Mouse (Mus musculus) kidney, postnatal 4 days (tissue): ENCODE results near the gene Fam171a2.

Source experiments
- DNase-seq, 2 experiments: peaks; one replicate each; pipeline ENCODE4 v3.0.0; 2021; ENCODE audit warnings: mixed read lengths in 2 of 2

Fam171a2 gene

DNA sequence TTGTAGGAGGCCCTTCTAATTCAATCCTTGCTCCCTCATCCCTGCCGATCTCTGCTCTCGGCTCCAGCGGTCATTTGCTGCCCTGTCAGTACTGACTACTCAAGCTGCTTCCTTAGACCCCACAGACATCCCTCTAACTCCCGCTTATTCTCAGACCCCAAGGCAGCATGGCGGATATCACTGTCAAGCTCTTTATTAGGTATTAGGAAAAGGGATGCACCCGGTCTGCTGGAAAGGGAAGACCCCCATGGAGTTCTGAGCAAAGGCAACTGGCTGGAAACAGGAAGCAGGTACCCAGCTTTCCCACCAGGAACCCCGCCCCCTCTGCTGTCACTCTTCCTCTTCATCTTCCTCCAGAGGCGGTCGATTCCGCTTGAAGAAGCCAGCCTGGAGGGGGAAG is 5.6 kb upstream of the Fam171a2 start:
- DNase-seq = no peak

GRCm38 (mm10) chr11:102449043-102450008 is 1.8 kb upstream of the Fam171a2 start:
- peak in 1 of 2 experiments; percentile 52 for DNase-seq

- DNase-seq = no peak
Measured at GRCm38 (mm10) chr11:102448327-102448726, 845 bp upstream of the Fam171a2 start.

DNA sequence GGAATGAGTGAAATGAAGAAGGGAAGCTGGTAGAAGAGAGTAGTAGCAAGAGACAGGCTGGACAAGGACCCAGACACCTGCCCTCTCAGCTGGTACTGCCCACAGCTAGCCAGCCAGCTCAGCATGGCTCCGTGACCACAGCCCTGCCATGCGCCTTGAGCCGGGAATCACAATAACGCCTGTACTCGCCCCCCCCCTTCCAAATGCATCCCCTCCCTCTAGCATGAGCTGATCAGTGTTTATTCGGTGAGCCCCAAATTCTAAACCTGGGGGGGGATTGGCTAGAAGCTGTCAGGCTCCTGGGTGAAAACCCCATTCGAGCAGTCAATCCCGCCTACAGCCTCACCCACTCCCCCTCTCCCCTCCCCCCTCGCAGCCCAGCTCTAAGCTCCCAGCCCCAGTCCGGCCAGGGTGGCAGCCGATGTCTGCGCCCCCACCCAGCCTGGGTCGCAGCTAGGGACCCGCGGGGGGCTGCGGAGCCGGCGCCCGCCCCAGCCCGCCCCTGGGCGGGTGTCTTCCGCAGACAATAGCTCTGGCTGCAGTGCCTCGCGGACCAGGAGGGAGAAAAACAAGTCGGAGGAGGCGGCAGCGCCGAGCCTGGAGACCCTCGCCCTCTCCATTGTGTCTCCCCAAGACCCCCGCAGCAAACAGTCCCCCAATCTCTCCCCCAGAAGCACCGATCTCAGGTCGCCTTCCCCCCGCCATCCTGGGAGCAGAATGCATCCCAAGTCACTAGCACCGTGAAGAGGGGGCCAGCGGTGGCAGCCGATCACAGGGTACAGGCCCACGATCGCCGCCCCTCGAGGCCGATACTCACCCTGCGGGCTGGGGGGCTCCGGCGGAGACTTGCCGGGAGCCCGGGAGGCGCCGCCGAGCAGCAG is 661 bp downstream of the Fam171a2 start:
- peak; percentile 68 to 75 for DNase-seq

DNA sequence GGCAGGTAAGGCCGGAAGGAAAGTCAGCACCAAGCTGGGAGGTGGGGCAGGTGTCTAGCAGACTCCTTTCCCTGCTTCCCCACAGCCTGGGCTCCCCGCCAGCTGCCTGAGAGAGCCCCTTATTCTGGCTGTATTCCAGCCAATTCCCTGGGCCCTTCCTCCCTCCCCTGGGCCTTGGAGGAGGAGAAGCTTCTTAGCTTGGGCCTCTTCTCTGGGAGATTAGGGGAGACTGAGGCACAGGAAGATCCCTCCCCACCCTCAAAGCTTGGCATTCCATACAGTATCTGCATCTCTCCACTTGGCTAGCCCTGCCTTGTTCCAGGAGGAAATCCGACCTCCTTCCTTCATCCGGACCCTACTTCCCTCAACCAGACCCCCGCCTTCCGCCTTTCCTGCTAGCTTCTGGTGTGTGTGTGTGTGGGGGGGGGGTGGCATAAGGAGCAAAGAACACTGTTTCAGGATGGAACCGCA is 1.6 kb downstream of the Fam171a2 start:
- DNase-seq = peak; percentile 78 to 83

DNA sequence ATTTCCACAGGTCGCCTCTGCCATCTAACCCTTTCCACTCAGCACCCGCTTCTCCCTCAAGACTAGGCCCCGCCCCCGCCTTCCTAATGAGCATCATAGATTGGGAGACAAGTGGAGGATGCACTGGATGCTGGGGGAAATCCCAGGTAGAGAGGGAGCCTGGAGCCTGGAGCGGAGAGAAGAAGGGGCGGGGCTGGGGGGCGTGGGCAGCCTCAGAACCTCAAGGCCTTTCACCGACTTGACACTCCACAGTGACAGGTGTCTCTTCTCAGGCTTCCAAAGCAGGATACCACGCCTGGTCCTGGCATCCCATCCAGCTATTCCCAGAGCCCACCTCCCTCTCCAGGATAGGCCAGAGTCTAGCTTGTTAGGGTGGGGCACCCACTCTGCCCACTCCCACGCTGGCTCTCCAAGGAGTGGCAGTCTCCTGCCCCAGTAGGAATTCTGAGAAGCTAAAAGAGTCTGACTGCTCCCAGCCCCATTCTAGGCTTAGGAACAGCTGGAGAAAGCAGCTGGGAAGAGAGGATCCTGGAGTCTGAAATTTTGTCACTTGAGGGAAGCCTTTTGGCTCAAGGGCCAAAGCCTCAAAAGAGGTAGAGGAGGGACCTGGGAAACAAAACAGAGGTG is 2.1 kb downstream of the Fam171a2 start:
- DNase-seq = peak; percentile 61 to 78

GRCm38 (mm10) chr11:102444781-102445180 is 2.7 kb downstream of the Fam171a2 start:
- peak in 1 of 2 experiments; percentile 27 for DNase-seq

DNA sequence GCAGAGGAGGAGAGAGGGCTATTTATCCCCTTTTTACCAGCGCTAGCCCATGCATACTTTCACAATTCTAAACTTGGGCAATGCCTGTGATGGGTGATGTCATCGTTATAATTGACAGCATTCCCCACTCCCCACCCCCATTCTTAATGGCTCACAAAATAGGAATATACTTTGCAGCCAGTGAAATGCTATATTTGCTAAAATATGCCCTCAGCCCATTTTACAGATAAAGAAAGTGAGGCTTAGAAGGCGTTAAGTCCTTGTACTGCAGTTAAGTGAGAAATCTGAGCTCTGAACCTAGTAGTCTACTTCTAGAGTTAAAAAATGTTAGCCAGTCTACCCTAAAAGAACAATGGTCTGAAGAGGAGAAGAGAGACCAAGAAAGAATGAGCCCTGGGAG is 3.2 kb downstream of the Fam171a2 start:
- DNase-seq = no peak

DNA sequence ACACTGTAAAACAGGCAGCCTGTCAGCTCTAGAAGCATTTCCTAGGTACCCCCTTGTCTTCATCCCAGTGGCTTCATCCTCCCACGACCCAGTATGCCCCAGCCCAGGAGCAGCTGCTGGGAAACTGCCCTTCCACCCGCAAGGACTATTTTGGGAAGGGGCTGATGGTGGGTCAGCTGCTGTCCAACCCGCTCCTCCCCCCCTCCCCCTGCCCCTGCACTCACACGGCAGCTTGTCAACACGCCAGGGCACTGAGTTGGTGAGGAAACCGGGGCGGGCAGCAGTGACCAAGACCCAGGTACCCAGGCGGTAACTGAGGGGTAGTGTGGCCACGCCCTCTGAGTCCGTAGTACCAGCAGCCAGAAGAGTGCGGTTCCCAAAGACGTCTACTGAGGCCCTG is 3.7 kb downstream of the Fam171a2 start:
- peak in 1 of 2 experiments; percentile 14 for DNase-seq

GRCm38 (mm10) chr11:102442089-102442488 is 5.4 kb downstream of the Fam171a2 start:
- peak in 1 of 2 experiments; percentile 1 for DNase-seq

GRCm38 (mm10) chr11:102441434-102441833 is 6.0 kb downstream of the Fam171a2 start:
- DNase-seq = peak in 1 of 2 experiments; percentile 7

- peak in 1 of 2 experiments; percentile 5 for DNase-seq
Measured at GRCm38 (mm10) chr11:102440255-102440654, 7.2 kb downstream of the Fam171a2 start.

DNA sequence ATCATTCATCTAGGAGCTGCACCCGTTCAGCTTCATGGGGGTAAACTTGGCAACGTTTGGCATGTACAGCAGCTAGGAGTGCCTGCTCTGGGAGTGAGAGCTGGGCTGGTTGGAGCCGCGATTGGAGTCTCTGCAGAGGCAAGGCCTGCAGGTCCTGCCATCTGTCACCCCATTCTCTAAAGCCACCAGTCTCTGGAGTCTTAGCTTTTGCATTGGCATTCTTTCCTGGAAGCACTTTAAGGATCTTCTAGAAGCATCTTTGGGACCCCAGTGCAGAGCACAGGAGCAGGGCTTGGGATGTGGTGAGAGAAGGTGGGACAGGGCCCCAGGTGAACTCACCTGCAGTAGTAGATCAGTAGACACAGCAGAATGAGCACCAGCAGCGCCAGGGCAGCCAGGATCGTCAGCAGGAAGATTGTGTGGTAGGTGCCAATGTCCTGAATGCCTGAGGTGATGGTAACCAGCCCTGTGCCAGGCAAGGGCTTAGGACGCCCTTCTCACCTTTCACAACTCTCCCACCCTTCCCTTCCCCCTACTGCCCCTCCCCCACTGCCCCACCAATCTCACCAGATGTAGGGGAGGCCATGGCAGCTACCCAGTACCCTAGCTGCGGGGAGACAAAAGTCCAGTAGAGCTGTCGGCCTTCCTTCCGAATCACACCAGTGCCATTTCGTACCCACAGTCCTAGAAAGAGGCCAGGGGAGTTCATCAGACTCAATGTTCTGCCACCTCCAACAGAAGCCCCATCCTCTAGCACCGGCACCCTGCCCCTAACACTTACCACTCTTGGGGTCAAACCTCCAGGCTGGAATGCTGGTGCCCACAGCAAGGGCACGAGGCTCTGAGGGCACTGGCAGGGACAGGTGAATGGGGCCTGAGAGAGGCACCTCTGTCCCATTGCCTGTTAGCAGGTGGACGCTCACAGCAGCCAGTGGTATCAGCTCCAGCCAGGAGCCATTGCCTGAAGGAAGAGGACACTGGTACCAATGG is 8.1 kb downstream of the Fam171a2 start:
- peak in 1 of 2 experiments; percentile 2 for DNase-seq

- DNase-seq = peak; percentile 96
Measured at GRCm38 (mm10) chr11:102438212-102439092, 9.0 kb downstream of the Fam171a2 start.

GRCm38 (mm10) chr11:102437120-102438061 is 10.1 kb downstream of the Fam171a2 start:
- DNase-seq = peak; percentile 80 to 88

GRCm38 (mm10) chr11:102436471-102436790 is 11.1 kb downstream of the Fam171a2 start:
- DNase-seq = no peak

- DNase-seq = peak; percentile 52 to 61
Measured at GRCm38 (mm10) chr11:102435754-102436470, 11.6 kb downstream of the Fam171a2 start.
